24 mouse cellular contexts compared by ENCODE assay signal in genomic region chr4:120299287-120299686, GRCm38 (mm10). TPM values are rescaled to one million over a fixed set of nuclear protein-coding genes. Genes with fewer than 3 reads are reported as not detected.
DNase-seq lines count a peak whose midpoint lies in the region; ATAC-seq and TF ChIP-seq lines count a peak whose summit lies in the region.
"Had no signal": no experiment of that assay in that cellular context is flagged by ENCODE, and none has a peak within 500 bp of the region (broad histone marks: within the 10 kb centered on the region; RNA-seq: fewer than 3 reads in every experiment).

No protein-coding gene starts in this region.

- H3K27me3 ChIP-seq in forebrain, embryonic 11.5 days (ENCODE audit: control insufficient read depth, insufficient read depth, low read length): no peaks in the 10 kb centered on the region
- H3K27me3 ChIP-seq in forebrain, postnatal 0 days (ENCODE audit: insufficient read depth, low read length): no peaks in the 10 kb centered on the region
- no peaks in the 10 kb centered on the region for H3K27me3 ChIP-seq in kidney, adult 2 months (replicated peaks; ENCODE audit: control insufficient read depth, insufficient read depth, low read length)
- H3K27me3 ChIP-seq in kidney, embryonic 15.5 days: peaks cover 6% of the 10 kb centered on the region
- no peaks in the 10 kb centered on the region for H3K27me3 ChIP-seq in lung, postnatal 0 days (replicated peaks; ENCODE audit: insufficient read depth, low read length)
- no peaks in the 10 kb centered on the region; the same call in 1 of the 2 replicates for H3K27me3 ChIP-seq in small intestine, adult 2 months (ENCODE audit: control insufficient read depth, insufficient read depth, low read length)
- H3K27me3 ChIP-seq: embryonic facial prominence, embryonic 12.5 days; forebrain, embryonic 15.5 days had no signal

- TF ChIP-seq POLR2A in kidney, adult 2 months (IDR thresholded peaks at IDR 0.05; ENCODE audit: low read depth, low read length): no peak
- no peak for TF ChIP-seq POLR2A in small intestine, adult 2 months (IDR thresholded peaks at IDR 0.05; ENCODE audit: low read depth, low read length)

- no peak for TF ChIP-seq CTCF in forebrain, postnatal 0 days (IDR thresholded peaks at IDR 0.05; ENCODE audit: low read depth)
- 0 out of 2 replicates have a peak, but pooled peaks have one; percentile 27 for TF ChIP-seq CTCF in kidney, adult 2 months (conservative IDR thresholded peaks at IDR 0.05; ENCODE audit: insufficient read depth, insufficient read length, low read depth, low read length)
- peak; percentile 56 for TF ChIP-seq CTCF in lung, postnatal 0 days (IDR thresholded peaks at IDR 0.05)
- TF ChIP-seq CTCF in small intestine, adult 2 months (IDR thresholded peaks at IDR 0.05; ENCODE audit: extremely low read depth, insufficient read length, insufficient replicate concordance, low read depth, low read length): peak; percentile 29; the same call in 1 of the 2 replicates

- H3K4me1 ChIP-seq in forebrain, embryonic 11.5 days (replicated peaks; ENCODE audit: control insufficient read depth, insufficient read depth, low read length): peaks cover 4% of the 10 kb centered on the region; the same call in 1 of the 2 replicates
- H3K4me1 ChIP-seq in forebrain, postnatal 0 days (ENCODE audit: insufficient read depth): no peaks in the 10 kb centered on the region
- no peaks in the 10 kb centered on the region for H3K4me1 ChIP-seq in kidney, adult 2 months (ENCODE audit: control insufficient read depth, insufficient read depth, low read length)
- H3K4me1 ChIP-seq in kidney, embryonic 15.5 days: no peaks in the 10 kb centered on the region
- no peaks in the 10 kb centered on the region for H3K4me1 ChIP-seq in lung, postnatal 0 days (ENCODE audit: insufficient read depth, low read depth, low read length)
- no peaks in the 10 kb centered on the region for H3K4me1 ChIP-seq in small intestine, adult 2 months (ENCODE audit: control insufficient read depth, insufficient read depth, insufficient read length, low read length)
- H3K4me1 ChIP-seq: embryonic facial prominence, embryonic 12.5 days; heart, embryonic 12.5 days; limb, embryonic 12.5 days; liver, embryonic 15.5 days had no signal

- H3K36me3 ChIP-seq in forebrain, embryonic 11.5 days (ENCODE audit: control insufficient read depth, insufficient read depth, low read length): no peaks in the 10 kb centered on the region
- no peaks in the 10 kb centered on the region for H3K36me3 ChIP-seq in forebrain, postnatal 0 days (ENCODE audit: insufficient read depth)
- H3K36me3 ChIP-seq in kidney, adult 2 months (ENCODE audit: control insufficient read depth, insufficient read depth, low read length): no peaks in the 10 kb centered on the region
- no peaks in the 10 kb centered on the region for H3K36me3 ChIP-seq in kidney, embryonic 15.5 days
- no peaks in the 10 kb centered on the region for H3K36me3 ChIP-seq in lung, postnatal 0 days (ENCODE audit: insufficient read depth, low read length)
- H3K36me3 ChIP-seq in small intestine, adult 2 months (ENCODE audit: control insufficient read depth, insufficient read depth, low read length): no peaks in the 10 kb centered on the region
- H3K36me3 ChIP-seq: embryonic facial prominence, embryonic 12.5 days; forebrain, embryonic 15.5 days; heart, embryonic 12.5 days; limb, embryonic 12.5 days; liver, embryonic 15.5 days had no signal

- H3K4me2 ChIP-seq in forebrain, embryonic 11.5 days (ENCODE audit: low read depth, low read length, severe bottlenecking): no peak overlapping the region
- no peak overlapping the region for H3K4me2 ChIP-seq in forebrain, postnatal 0 days (ENCODE audit: low read depth)
- no peak overlapping the region for H3K4me2 ChIP-seq in kidney, embryonic 15.5 days
- H3K4me2 ChIP-seq in lung, postnatal 0 days (replicated peaks; ENCODE audit: low read depth, low read length): no peak overlapping the region
- H3K4me2 ChIP-seq: embryonic facial prominence, embryonic 12.5 days; forebrain, embryonic 15.5 days; heart, embryonic 12.5 days; limb, embryonic 12.5 days; liver, embryonic 15.5 days had no signal

- H3K4me3 ChIP-seq in forebrain, embryonic 11.5 days (ENCODE audit: low read depth, low read length): no peak overlapping the region
- no peak overlapping the region for H3K4me3 ChIP-seq in forebrain, postnatal 0 days (ENCODE audit: low read depth, low read length)
- H3K4me3 ChIP-seq in kidney, adult 2 months (ENCODE audit: insufficient read depth, low read depth, low read length): no peak overlapping the region
- no peak overlapping the region for H3K4me3 ChIP-seq in kidney, embryonic 15.5 days (replicated peaks)
- H3K4me3 ChIP-seq in lung, postnatal 0 days (ENCODE audit: low read depth, low read length): no peak overlapping the region
- H3K4me3 ChIP-seq in small intestine, adult 2 months (ENCODE audit: low read depth, low read length): no peak overlapping the region
- H3K4me3 ChIP-seq: embryonic facial prominence, embryonic 12.5 days; forebrain, embryonic 15.5 days; heart, embryonic 12.5 days; limb, embryonic 12.5 days; liver, embryonic 15.5 days had no signal

- DNase-seq in forebrain, embryonic 11.5 days (ENCODE audit: low spot score): peak; percentile 45
- no peak for DNase-seq in forebrain, postnatal 0 days
- no peak for DNase-seq in kidney, adult 2 months
- DNase-seq in lung, postnatal 0 days (ENCODE audit: low spot score): peak; percentile 39
- no peak for DNase-seq in lung, adult 18-20 months
- DNase-seq in adrenal gland, postnatal 4 days (ENCODE audit: low spot score in 2 of 2): no peak
- DNase-seq: adrenal gland, adult 2 months; cerebellum, adult 9-10 months; heart, postnatal 4 days; kidney, adult 8-10 months; right cerebral cortex, postnatal 14 days; thymus, adult 2 months had no signal

- 61% methylated on average over 7 of the region's 7 CpGs for WGBS in forebrain, embryonic 11.5 days
- 43% methylated on average over 7 of the region's 7 CpGs for WGBS in forebrain, postnatal 0 days
- 61% methylated on average over 7 of the region's 7 CpGs for WGBS in kidney, adult 2 months
- WGBS in kidney, embryonic 15.5 days: 59% methylated on average over 7 of the region's 7 CpGs
- 42% methylated on average over 7 of the region's 7 CpGs for WGBS in lung, postnatal 0 days
- WGBS in small intestine, adult 2 months: 24% methylated on average over 7 of the region's 7 CpGs

- H3K27ac ChIP-seq in forebrain, embryonic 11.5 days (ENCODE audit: low read depth, low read length): no peak overlapping the region
- no peak overlapping the region for H3K27ac ChIP-seq in forebrain, postnatal 0 days (ENCODE audit: low read depth, low read length)
- no peak overlapping the region for H3K27ac ChIP-seq in kidney, adult 2 months (ENCODE audit: insufficient read depth, low read depth, low read length)
- no peak overlapping the region for H3K27ac ChIP-seq in kidney, embryonic 15.5 days
- H3K27ac ChIP-seq in lung, postnatal 0 days (ENCODE audit: low read length): no peak overlapping the region
- no peak overlapping the region for H3K27ac ChIP-seq in small intestine, adult 2 months (ENCODE audit: insufficient read depth, low read depth, low read length)
- H3K27ac ChIP-seq: embryonic facial prominence, embryonic 12.5 days; forebrain, embryonic 15.5 days; limb, embryonic 12.5 days; liver, embryonic 15.5 days had no signal

- no peak for TF ChIP-seq EP300 in lung, postnatal 0 days (IDR thresholded peaks at IDR 0.05)

- H3K9ac ChIP-seq in forebrain, embryonic 11.5 days (ENCODE audit: low read length): no peak overlapping the region
- no peak overlapping the region for H3K9ac ChIP-seq in forebrain, postnatal 0 days
- no peak overlapping the region for H3K9ac ChIP-seq in kidney, embryonic 15.5 days
- H3K9ac ChIP-seq in lung, postnatal 0 days (replicated peaks; ENCODE audit: low read depth): no peak overlapping the region
- H3K9ac ChIP-seq: embryonic facial prominence, embryonic 12.5 days; forebrain, embryonic 15.5 days; heart, embryonic 12.5 days; limb, embryonic 12.5 days; liver, embryonic 15.5 days had no signal

- H3K9me3 ChIP-seq in forebrain, embryonic 11.5 days (ENCODE audit: control insufficient read depth, low read length): no peaks in the 10 kb centered on the region
- no peaks in the 10 kb centered on the region for H3K9me3 ChIP-seq in forebrain, postnatal 0 days (ENCODE audit: low read length)
- H3K9me3 ChIP-seq in kidney, embryonic 15.5 days (replicated peaks): no peaks in the 10 kb centered on the region
- H3K9me3 ChIP-seq in lung, postnatal 0 days (ENCODE audit: low read length): no peaks in the 10 kb centered on the region
- H3K9me3 ChIP-seq: embryonic facial prominence, embryonic 12.5 days; forebrain, embryonic 15.5 days; heart, embryonic 12.5 days; limb, embryonic 12.5 days; liver, embryonic 15.5 days had no signal

- ATAC-seq in forebrain, embryonic 11.5 days (replicated peaks; ENCODE audit: low FRiP score): no peak
- no peak for ATAC-seq in forebrain, postnatal 0 days
- ATAC-seq in kidney, embryonic 15.5 days (replicated peaks; ENCODE audit: low FRiP score): no peak
- ATAC-seq in lung, postnatal 0 days: no peak; the same call in 1 of the 2 replicates
- ATAC-seq: forebrain, embryonic 15.5 days; hindbrain, embryonic 16.5 days; midbrain, embryonic 16.5 days had no signal

RNA-seq across cellular contexts. Expression of gene Foxo6, which starts 12.1 kb away (rescaled TPM):
- 0.39 and 1.1 TPM in 2 replicates for polyA plus RNA-seq in forebrain, embryonic 11.5 days (2014; fragmentation: Nextera tagmentation; extraction: Ambion mirVana)
- 40.8 and 44.0 TPM in 2 replicates for total RNA-seq in forebrain, postnatal 0 days (2014; rRNA removed)
- 3.5 and 3.6 TPM in 2 replicates for polyA plus RNA-seq in forebrain, postnatal 0 days (2015; fragmentation: Nextera tagmentation; extraction: Ambion mirVana)
- 0.41 and 0.61 TPM in 2 replicates for polyA plus RNA-seq in kidney, adult 2 months (2012; rRNA removed)
- polyA plus RNA-seq in kidney, embryonic 15.5 days (2015; fragmentation: Nextera tagmentation; extraction: Ambion mirVana): 0.13 and 0.14 TPM in 2 replicates
- polyA plus RNA-seq in lung, postnatal 0 days (2015; fragmentation: Nextera tagmentation; extraction: Ambion mirVana): 0.13 and 0.26 TPM in 2 replicates
- 7.2 and 38.9 TPM in 2 replicates for polyA plus RNA-seq in small intestine, adult 2 months (2012; rRNA removed)
- total RNA-seq in adrenal gland, postnatal 4 days (2021): 1 to 10 TPM; 4.4 to 4.5 TPM
- total RNA-seq: common myeloid progenitor, adult 5-6 weeks; megakaryocyte, adult 5-6 weeks; neutrophil, adult 5-6 weeks had no signal
- polyA plus RNA-seq: liver, embryonic 15.5 days had no signal

Comparison
In these comparisons a context has a peak if more than half of its experiments do, and no peak if none do; other contexts are left out.
1. DNase-seq: peak in forebrain, embryonic 11.5 days (single experiment) and lung, postnatal 0 days (single experiment); none in forebrain, postnatal 0 days (single experiment), kidney, adult 2 months (single experiment), lung, adult 18-20 months (0 of 2) and adrenal gland, postnatal 4 days (0 of 2).